Mouse (Mus musculus): ENCODE data around the gene Fkbp15. TPM values are rescaled to one million over a fixed set of nuclear protein-coding genes. Genes with fewer than 3 reads are reported as not detected.
A peak's percentile ranks its signal among the peaks of the same experiment; 100 is the strongest.

The Fkbp15 gene
- total RNA-seq (2015; ENCODE audit: low replicate concordance) (15.0 and 25.9 TPM in 2 replicates), total RNA-seq (2017; ENCODE audit: low replicate concordance) (29.0 and 31.6 TPM in 2 replicates)

- ATAC-seq (replicated peaks; ENCODE audit: low FRiP score, poor library complexity, severe bottlenecking), result peak; percentile 98
These were observed at the start of gene Fkbp15, which contains the start of gene Slc31a1 for GRCm38 (mm10) chr4:62360088-62360804. Gene Fkbp15, minus strand, starts transcription at chr4:62360548. Gene Slc31a1, plus strand, starts transcription at chr4:62360727.

- ATAC-seq (replicated peaks; ENCODE audit: low FRiP score, poor library complexity, severe bottlenecking), result no peak
These were observed 49.3 kb upstream of the Fkbp15 start for GRCm38 (mm10) chr4:62409615-62410014.

GRCm38 (mm10) chr4:62408601-62409282, 48.4 kb upstream of the Fkbp15 start, which contains the start of the genes Cdc26 and Prpf4:
Gene Cdc26, minus strand, starts transcription at chr4:62408642.
Gene Prpf4, plus strand, starts transcription at chr4:62408797.
- peak; percentile 95 for ATAC-seq (replicated peaks; ENCODE audit: low FRiP score, poor library complexity, severe bottlenecking)

GRCm38 (mm10) chr4:62407730-62408582, 47.6 kb upstream of the Fkbp15 start:
- ATAC-seq (replicated peaks; ENCODE audit: low FRiP score, poor library complexity, severe bottlenecking), result peak; percentile 70

GRCm38 (mm10) chr4:62406133-62406532, 45.8 kb upstream of the Fkbp15 start:
- ATAC-seq (replicated peaks; ENCODE audit: low FRiP score, poor library complexity, severe bottlenecking), result no peak

GRCm38 (mm10) chr4:62398956-62399355, 38.6 kb upstream of the Fkbp15 start:
- ATAC-seq (replicated peaks; ENCODE audit: low FRiP score, poor library complexity, severe bottlenecking), result no peak

- ATAC-seq (replicated peaks; ENCODE audit: low FRiP score, poor library complexity, severe bottlenecking), result no peak
These were observed 37.4 kb upstream of the Fkbp15 start for GRCm38 (mm10) chr4:62397616-62398365.

GRCm38 (mm10) chr4:62395806-62396205, 35.5 kb upstream of the Fkbp15 start:
- ATAC-seq (replicated peaks; ENCODE audit: low FRiP score, poor library complexity, severe bottlenecking), result no peak

GRCm38 (mm10) chr4:62393459-62393858, 33.1 kb upstream of the Fkbp15 start:
- ATAC-seq (replicated peaks; ENCODE audit: low FRiP score, poor library complexity, severe bottlenecking), result no peak

- ATAC-seq (replicated peaks; ENCODE audit: low FRiP score, poor library complexity, severe bottlenecking), result no peak
These were observed 31.5 kb upstream of the Fkbp15 start for GRCm38 (mm10) chr4:62391892-62392291.

- peak; percentile 76 for ATAC-seq (replicated peaks; ENCODE audit: low FRiP score, poor library complexity, severe bottlenecking)
These were observed 29.5 kb upstream of the Fkbp15 start for GRCm38 (mm10) chr4:62389592-62390512.

GRCm38 (mm10) chr4:62385439-62385838, 25.1 kb upstream of the Fkbp15 start:
- no peak for ATAC-seq (replicated peaks; ENCODE audit: low FRiP score, poor library complexity, severe bottlenecking)

GRCm38 (mm10) chr4:62384159-62384558, 23.8 kb upstream of the Fkbp15 start:
- ATAC-seq (replicated peaks; ENCODE audit: low FRiP score, poor library complexity, severe bottlenecking), result no peak

- no peak for ATAC-seq (replicated peaks; ENCODE audit: low FRiP score, poor library complexity, severe bottlenecking)
These were observed 23.4 kb upstream of the Fkbp15 start for GRCm38 (mm10) chr4:62383752-62384151.

GRCm38 (mm10) chr4:62383207-62383606, 22.9 kb upstream of the Fkbp15 start:
- ATAC-seq (replicated peaks; ENCODE audit: low FRiP score, poor library complexity, severe bottlenecking), result no peak

- no peak for ATAC-seq (replicated peaks; ENCODE audit: low FRiP score, poor library complexity, severe bottlenecking)
These were observed 19.5 kb upstream of the Fkbp15 start for GRCm38 (mm10) chr4:62379724-62380381.

GRCm38 (mm10) chr4:62376123-62376522, 15.8 kb upstream of the Fkbp15 start:
- ATAC-seq (replicated peaks; ENCODE audit: low FRiP score, poor library complexity, severe bottlenecking), result no peak

- ATAC-seq (replicated peaks; ENCODE audit: low FRiP score, poor library complexity, severe bottlenecking), result no peak
These were observed 14.0 kb upstream of the Fkbp15 start for GRCm38 (mm10) chr4:62374342-62374741.
